Mouse (Mus musculus) sigmoid colon, adult 10 weeks (tissue): Measurements from ENCODE around the gene Capza1. TPM values are rescaled to one million over a fixed set of nuclear protein-coding genes. Genes with fewer than 3 reads are reported as not detected.

ENCODE experiments used
- polyA plus RNA-seq: library from polyadenylated mRNA; stranded (reverse); fragments of 350-450 nt; fragmentation: Illumina TruSeq; extraction: RNeasy Lipid Tissue Mini Kit (QIAGEN cat#74804); gene quantifications from one replicate; pipeline ENCODE4 v1.2.3, GENCODE M21; 2014; ENCODE audit warnings: low read depth, low replicate concordance

Gene Capza1
- polyA plus RNA-seq, result 343 TPM

GRCm38 (mm10) chr3:104863786-104864650 lies at the start of gene Capza1, which contains the start of gene St7l:
Gene Capza1 (minus strand): TSS chr3:104864505.
Gene St7l (plus strand): TSS chr3:104864005.

GRCm38 (mm10) chr3:104817991-104818748 lies 46.1 kb downstream of the Capza1 start, which contains the start of gene Mov10:
Gene Mov10 (minus strand): TSS chr3:104818563.

GRCm38 (mm10) chr3:104788075-104788474 lies 76.2 kb downstream of the Capza1 start, which contains the start of gene Rhoc:
Gene Rhoc (plus strand): TSS chr3:104788375.

GRCm38 (mm10) chr3:104781471-104781903 lies 82.8 kb downstream of the Capza1 start, which contains the start of gene Fam19a3:
Gene Fam19a3 (minus strand): TSS chr3:104781840.

GRCm38 (mm10) chr3:104780561-104781420 lies 83.5 kb downstream of the Capza1 start, which contains the start of gene Ppm1j:
Gene Ppm1j (plus strand): TSS chr3:104781056.

Other genes with a start within 250 kb of the Capza1 start
- gene Slc16a1, start 225.8 kb downstream of the Capza1 start, polyA plus RNA-seq, result 414 TPM
- gene Ppm1j, start 83.4 kb downstream of the Capza1 start, polyA plus RNA-seq, result 0.79 TPM
- 0.19 TPM for gene Fam19a3, start 82.7 kb downstream of the Capza1 start, polyA plus RNA-seq
- gene Rhoc, start 76.1 kb downstream of the Capza1 start, polyA plus RNA-seq, result 40.5 TPM
- gene Mov10, start 45.9 kb downstream of the Capza1 start, polyA plus RNA-seq, result 1.5 TPM
- 79.9 TPM for gene St7l, start 500 bp downstream of the Capza1 start, polyA plus RNA-seq
- 9.7 TPM for gene Wnt2b, start 97.4 kb upstream of the Capza1 start, polyA plus RNA-seq
- gene Cttnbp2nl, start 188.6 kb upstream of the Capza1 start, polyA plus RNA-seq, result 115 TPM
- gene 4930564D02Rik, start 202.3 kb upstream of the Capza1 start, polyA plus RNA-seq, result not detected